Mouse (Mus musculus) stomach, embryonic 15.5 days (tissue): ENCODE measurements around the gene Efnb2. TPM values are rescaled to one million over a fixed set of nuclear protein-coding genes. Genes with fewer than 3 reads are reported as not detected.

Experiments used
- ATAC-seq: fragments of 200-750 bp; cut with Nextera tagmentation; 2 replicates; pipeline ENCODE4 v1.8.0; 2017; ENCODE audit warnings: low read depth, moderate number of reproducible peaks, moderate TSS enrichment; ENCODE audit not compliant: insufficient read depth, low FRiP score
- H3K27ac ChIP-seq: fragments of 300-500 bp; sonication (generic); 2 replicates; pipeline ENCODE4 v1.5.1; 2015; ENCODE audit warnings: mild to moderate bottlenecking, inconsistent platforms
- H3K27me3 ChIP-seq: fragments of 300-500 bp; sonication (generic); replicated peaks from 2 replicates; pipeline ENCODE4 v1.6.1; 2015; ENCODE audit warnings: inconsistent platforms
- H3K36me3 ChIP-seq: fragments of 300-500 bp; sonication (generic); 2 replicates; pipeline ENCODE4 v1.6.1; 2015; ENCODE audit warnings: inconsistent platforms
- H3K4me1 ChIP-seq: fragments of 300-500 bp; sonication (generic); 2 replicates; pipeline ENCODE4 v1.6.1; 2015; ENCODE audit warnings: inconsistent platforms
- H3K4me2 ChIP-seq: fragments of 300-500 bp; sonication (generic); 2 replicates; pipeline ENCODE4 v1.6.1; 2015; ENCODE audit warnings: mild to moderate bottlenecking, inconsistent platforms
- H3K4me3 ChIP-seq: fragments of 300-500 bp; sonication (generic); replicated peaks from 2 replicates; pipeline ENCODE4 v1.5.1; 2015; ENCODE audit warnings: inconsistent platforms
- H3K9ac ChIP-seq: fragments of 300-500 bp; sonication (generic); 2 replicates; pipeline ENCODE4 v1.6.1; 2015; ENCODE audit warnings: inconsistent platforms
- H3K9me3 ChIP-seq: fragments of 300-500 bp; sonication (generic); 2 replicates; pipeline ENCODE4 v1.6.1; 2016; ENCODE audit warnings: inconsistent platforms
- WGBS: fragments of 180-500 bp; shearing (Covaris S2); methylation state at CpG from one replicate; pipeline ENCODE4 v1.1.7; 2015; 5-methylcytosine and 5-hydroxymethylcytosine counted together
- polyA plus RNA-seq: library from polyadenylated mRNA; unstranded; fragments of >200 nt; fragmentation: Nextera tagmentation; extraction: Ambion mirVana; gene quantifications from 2 replicates; pipeline ENCODE4 v1.2.1, GENCODE M21; 2015

Gene Efnb2
- polyA plus RNA-seq, 1 experiment from 2014 or later = 15.6 TPM

DNA sequence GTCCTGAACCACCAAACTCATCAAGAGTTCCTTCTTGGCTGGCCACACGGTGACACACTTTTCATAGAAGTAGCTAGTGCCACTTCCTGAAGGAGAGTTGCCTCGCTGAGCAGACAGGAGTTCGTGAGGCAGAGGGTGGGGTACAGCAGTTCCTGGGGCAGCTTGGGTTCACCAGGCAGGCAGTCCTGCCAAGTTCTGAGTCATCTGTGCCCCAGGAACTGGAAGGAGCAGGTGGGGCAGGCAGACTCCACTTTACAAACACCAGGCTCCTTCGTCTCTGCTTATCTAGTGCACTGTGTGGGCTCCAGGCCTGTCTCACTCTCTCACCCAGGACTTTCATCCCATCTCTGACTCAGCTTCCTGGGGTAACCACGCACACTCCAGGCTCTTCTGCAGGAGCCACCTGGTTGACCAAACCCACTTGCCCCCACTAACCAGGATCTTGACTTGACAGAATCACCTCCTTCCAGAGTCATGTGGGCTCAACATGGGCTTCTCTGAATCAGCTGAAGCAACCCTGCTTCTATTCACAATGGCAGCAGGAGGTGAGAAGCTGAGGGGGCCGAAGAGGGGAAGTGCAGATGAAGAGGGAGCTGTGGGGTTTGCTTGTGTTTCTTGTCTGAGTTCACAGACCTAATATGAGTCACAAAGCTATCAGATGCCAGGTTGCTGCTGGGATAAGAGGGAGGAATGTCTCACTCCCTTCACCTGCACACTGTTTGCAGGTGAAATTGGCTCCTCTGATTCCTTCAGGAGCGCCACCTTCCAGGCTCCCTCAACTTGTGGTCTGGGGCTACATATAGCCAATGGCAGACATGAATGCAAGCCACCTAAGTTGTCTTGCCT lies 58.2 kb downstream of the Efnb2 start:
- Histone ChIP-seq H3K9ac (no peak overlapping the region), H3K4me3 (no peak overlapping the region), H3K4me1 (peaks cover under 1% of the 10 kb centered on the region; the same call in 1 of the 2 replicates), H3K27ac (peak overlapping the region; percentile 70), H3K36me3 (no peaks in the 10 kb centered on the region), H3K27me3 (no peaks in the 10 kb centered on the region), H3K4me2 (no peak overlapping the region), H3K9me3 (no peaks in the 10 kb centered on the region)
- ATAC-seq = peak; percentile 92
- 46% methylated on average over 7 of the region's 7 CpGs for WGBS

DNA sequence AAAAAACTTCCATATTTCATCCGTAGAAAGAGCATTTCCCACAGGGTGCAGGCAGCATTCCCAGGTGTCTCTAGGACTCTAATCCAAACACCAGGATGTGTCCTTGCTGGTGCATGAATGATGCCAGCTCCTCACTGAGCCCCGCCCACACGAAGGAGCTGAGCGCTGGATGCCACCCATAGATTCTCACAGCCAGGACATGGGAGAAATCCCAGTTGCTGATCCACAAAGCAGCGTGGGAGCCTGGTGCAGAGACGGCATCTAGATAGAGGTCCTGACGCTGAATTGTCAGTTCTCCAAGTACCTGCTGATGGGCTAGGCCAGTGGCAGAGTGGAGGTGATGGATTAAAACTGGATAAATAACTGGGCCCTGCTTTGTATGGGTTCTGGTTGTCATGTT lies 61.1 kb downstream of the Efnb2 start:
- no peak overlapping the region for H3K9ac ChIP-seq
- H3K4me3 ChIP-seq = no peak overlapping the region
- 83% methylated on average over 7 of the region's 7 CpGs for WGBS
- H3K9me3 ChIP-seq = no peaks in the 10 kb centered on the region
- no peak overlapping the region for H3K4me2 ChIP-seq
- H3K27me3 ChIP-seq = no peaks in the 10 kb centered on the region
- H3K4me1 ChIP-seq = peaks cover 7% of the 10 kb centered on the region; the same call in 1 of the 2 replicates
- H3K27ac ChIP-seq = no peak overlapping the region
- no peak for ATAC-seq
- no peaks in the 10 kb centered on the region for H3K36me3 ChIP-seq

DNA sequence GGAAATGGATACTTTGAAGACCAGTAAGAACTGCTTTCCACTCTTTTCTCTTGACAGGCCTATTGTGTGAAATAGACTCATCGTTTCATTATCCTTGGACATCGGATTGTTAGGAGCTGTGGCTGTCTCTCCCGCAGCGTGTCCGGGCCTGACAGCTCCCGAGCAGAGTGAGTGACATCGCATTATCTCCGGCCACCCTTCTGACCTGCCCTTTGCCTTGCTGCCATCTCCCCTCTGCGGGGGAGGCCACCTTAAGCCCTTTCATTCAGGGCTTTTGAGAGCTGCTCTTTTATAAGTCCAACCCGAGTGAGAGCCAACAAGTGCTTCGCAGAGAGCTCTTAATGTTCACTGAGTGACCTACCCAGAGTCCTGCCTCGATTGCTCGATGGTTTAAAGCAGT lies 63.6 kb downstream of the Efnb2 start:
- Histone ChIP-seq H3K36me3 (no peaks in the 10 kb centered on the region), H3K4me2 (no peak overlapping the region), H3K9me3 (no peaks in the 10 kb centered on the region), H3K9ac (no peak overlapping the region), H3K4me3 (no peak overlapping the region), H3K4me1 (peaks cover 7% of the 10 kb centered on the region; the same call in 1 of the 2 replicates), H3K27ac (no peak overlapping the region), H3K27me3 (no peaks in the 10 kb centered on the region)
- ATAC-seq = no peak
- WGBS = 43% methylated on average over 13 of the region's 13 CpGs

DNA sequence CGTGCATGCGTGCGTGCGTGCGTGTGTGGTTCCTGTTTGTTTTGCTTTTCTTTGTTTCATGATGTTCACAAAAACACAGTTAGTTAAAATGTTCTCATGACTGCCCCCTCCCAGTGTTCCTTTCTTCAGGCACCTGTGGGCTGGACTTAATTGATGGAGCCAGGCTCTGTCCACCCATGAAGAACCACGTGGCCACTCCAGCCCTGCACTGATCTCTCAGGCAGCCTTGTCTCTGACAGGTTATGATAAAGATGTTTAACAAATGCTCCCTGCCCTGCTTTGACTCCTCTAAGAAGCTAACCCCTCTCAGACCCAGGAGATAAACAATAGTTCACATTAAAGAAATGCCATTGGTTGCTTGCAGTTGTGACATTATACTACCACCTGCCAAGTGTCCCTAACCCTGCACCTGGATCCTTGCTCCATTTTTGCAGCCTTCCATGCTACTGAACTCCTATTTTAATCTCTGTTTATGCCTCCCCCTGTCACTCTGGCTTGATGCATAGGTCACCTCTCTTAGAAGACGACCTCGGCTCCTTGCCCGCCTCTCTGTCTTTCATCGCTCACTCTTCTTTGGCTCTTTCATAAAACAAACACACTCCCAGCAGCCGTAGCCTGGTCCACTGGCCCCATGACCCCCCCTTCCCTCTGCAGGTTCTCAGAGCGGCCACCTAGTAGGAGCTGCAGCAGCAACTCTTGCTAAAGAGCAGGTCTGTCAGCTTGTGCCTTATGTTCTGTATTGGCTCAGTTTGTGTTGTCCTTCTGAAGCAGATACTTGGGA lies 65.0 kb downstream of the Efnb2 start:
- WGBS = 34% methylated on average over 12 of the region's 12 CpGs
- H3K9ac ChIP-seq = no peak overlapping the region

DNA sequence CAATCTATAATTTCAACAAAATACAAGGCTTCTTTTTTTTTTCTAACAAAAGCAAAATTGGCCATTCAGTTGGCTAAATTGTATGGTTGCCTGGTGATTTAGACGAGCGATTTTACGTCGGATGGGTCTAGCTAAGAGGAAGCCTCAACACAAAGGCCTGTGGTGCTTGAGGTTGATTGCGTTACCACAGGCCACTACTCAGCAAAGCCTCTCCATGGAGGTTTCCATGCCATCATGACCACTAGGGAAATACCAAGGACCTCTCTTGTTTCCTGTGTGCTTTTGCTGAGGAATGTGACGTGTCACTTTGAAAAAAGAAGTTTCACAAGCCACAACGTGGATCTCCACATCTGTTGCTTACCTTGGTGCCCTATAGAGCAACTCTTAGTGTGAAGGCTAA lies 67.2 kb downstream of the Efnb2 start:
- Histone ChIP-seq H3K4me1 (peaks cover 7% of the 10 kb centered on the region; the same call in 1 of the 2 replicates), H3K4me2 (no peak overlapping the region), H3K27me3 (no peaks in the 10 kb centered on the region), H3K9me3 (no peaks in the 10 kb centered on the region), H3K4me3 (no peak overlapping the region), H3K36me3 (no peaks in the 10 kb centered on the region), H3K9ac (no peak overlapping the region), H3K27ac (no peak overlapping the region)
- no peak for ATAC-seq
- 82% methylated on average over 7 of the region's 7 CpGs for WGBS

More for the DNA sequence above, 65.0 kb downstream of the Efnb2 start:
- ATAC-seq = peak; percentile 71; the same call in 1 of the 2 replicates
- H3K27me3 ChIP-seq = no peaks in the 10 kb centered on the region
- H3K4me1 ChIP-seq = peaks cover 7% of the 10 kb centered on the region; the same call in 1 of the 2 replicates
- no peaks in the 10 kb centered on the region for H3K9me3 ChIP-seq
- H3K4me2 ChIP-seq = no peak overlapping the region
- H3K36me3 ChIP-seq = no peaks in the 10 kb centered on the region
- H3K4me3 ChIP-seq = no peak overlapping the region
- H3K27ac ChIP-seq = no peak overlapping the region

DNA sequence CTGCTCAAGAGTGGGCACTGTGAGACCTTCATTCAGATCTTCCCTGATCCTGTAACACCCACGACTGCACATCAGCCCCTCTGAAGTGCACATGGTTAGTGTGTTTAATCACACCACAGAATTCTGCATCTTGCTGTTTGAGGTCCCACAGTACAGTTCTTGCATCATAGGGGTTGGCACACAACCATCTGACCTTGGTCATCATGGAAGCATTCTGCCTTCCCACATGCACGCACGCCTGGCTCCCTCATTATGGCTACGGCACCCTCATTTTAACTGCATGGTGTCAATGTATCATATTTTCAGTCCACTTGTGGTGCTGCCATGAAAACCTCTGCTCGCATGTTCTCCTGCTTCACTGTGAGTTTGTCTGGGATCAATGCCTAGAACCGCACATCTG lies 67.7 kb downstream of the Efnb2 start:
- Histone ChIP-seq H3K27ac (no peak overlapping the region), H3K4me2 (no peak overlapping the region), H3K27me3 (no peaks in the 10 kb centered on the region), H3K4me1 (peaks cover 7% of the 10 kb centered on the region; the same call in 1 of the 2 replicates), H3K4me3 (no peak overlapping the region), H3K9ac (no peak overlapping the region), H3K36me3 (no peaks in the 10 kb centered on the region), H3K9me3 (no peaks in the 10 kb centered on the region)
- ATAC-seq = no peak
- 95% methylated on average over 6 of the region's 6 CpGs for WGBS

DNA sequence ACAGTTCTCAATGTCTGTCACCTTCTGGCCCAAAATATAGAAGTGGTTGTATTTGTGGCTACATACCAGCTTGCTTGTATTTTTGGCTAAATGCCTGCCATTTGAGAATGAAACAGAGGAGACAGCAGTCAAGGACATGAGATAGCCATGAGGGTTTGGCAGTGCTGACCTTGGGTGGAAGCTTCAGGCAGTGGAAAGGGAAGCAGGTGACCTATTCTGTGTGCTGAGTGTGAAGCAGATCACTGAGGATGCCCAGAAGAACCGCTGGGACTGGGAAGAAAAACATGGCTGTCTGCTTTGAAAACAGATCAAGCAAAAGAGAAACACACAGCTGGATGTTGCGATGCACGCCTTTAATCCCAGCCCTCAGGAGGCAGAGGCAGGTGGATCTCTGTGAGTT lies 68.7 kb downstream of the Efnb2 start:
- no peak overlapping the region for H3K27ac ChIP-seq
- no peaks in the 10 kb centered on the region for H3K9me3 ChIP-seq
- H3K27me3 ChIP-seq = no peaks in the 10 kb centered on the region
- ATAC-seq = no peak
- no peak overlapping the region for H3K4me2 ChIP-seq
- H3K4me1 ChIP-seq = peaks cover 3% of the 10 kb centered on the region; the same call in 1 of the 2 replicates
- H3K36me3 ChIP-seq = no peaks in the 10 kb centered on the region
- H3K4me3 ChIP-seq = no peak overlapping the region
- WGBS = 93% methylated on average over 3 of the region's 3 CpGs
- H3K9ac ChIP-seq = no peak overlapping the region

DNA sequence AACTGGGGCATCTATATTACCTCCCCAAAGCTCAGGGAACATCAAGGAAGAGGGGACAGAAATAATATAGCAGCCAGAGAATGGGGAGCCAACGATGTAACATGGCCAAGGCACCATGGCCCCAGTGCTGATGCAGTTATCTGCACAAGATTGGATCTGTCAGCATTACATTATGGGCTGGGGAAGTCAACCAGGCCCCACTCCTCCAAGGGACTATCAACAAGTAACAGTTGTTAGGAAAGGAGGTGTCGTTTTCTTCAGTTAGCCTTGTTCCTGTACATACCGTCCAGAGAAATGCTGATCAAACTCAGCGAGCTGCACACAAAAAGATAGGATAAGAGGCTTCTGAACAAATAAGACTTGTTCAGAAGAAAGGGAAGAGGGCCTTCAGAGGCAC lies 77.1 kb downstream of the Efnb2 start:
- Histone ChIP-seq H3K9me3 (no peaks in the 10 kb centered on the region), H3K36me3 (no peaks in the 10 kb centered on the region), H3K4me2 (no peak overlapping the region), H3K27ac (no peak overlapping the region), H3K9ac (no peak overlapping the region), H3K4me1 (no peaks in the 10 kb centered on the region), H3K27me3 (no peaks in the 10 kb centered on the region), H3K4me3 (no peak overlapping the region)
- WGBS = 85% methylated on average over 4 of the region's 4 CpGs
- no peak for ATAC-seq

DNA sequence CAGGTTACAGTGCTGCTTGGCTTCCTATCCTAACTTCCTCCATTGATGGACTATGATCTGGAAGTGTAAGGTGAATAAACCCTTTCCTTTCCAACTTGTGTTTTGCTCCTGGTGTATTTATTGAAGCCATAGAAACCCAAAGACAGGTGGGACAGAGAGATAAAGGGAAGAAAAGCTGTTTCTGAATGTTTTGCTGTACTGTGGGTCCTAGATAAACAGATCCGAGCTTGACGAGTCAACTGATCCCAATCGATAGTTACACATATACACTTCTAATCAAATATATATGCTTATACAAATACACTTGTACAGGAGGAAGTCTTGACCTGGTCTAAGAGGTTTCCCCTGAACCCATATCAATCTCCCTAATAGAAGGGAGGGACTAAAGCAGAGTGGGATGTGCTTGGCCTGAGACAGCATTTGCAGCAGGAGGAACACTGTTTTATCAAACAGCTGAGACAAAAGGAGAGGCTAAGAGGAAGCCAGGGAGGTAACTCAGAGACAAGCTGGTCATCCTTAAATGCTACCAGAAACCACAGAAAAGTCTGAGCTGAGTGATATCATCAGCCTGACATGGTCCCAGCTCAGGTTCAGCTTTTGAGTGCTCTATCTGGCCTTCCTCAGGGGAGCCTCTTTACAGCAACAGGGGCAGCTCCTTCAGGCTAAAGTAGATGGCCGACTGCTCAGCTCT lies 77.6 kb downstream of the Efnb2 start:
- H3K4me2 ChIP-seq = no peak overlapping the region
- H3K27ac ChIP-seq = no peak overlapping the region
- no peaks in the 10 kb centered on the region for H3K4me1 ChIP-seq
- no peak overlapping the region for H3K9ac ChIP-seq
- 74% methylated on average over 4 of the region's 4 CpGs for WGBS
- H3K9me3 ChIP-seq = no peaks in the 10 kb centered on the region
- no peak overlapping the region for H3K4me3 ChIP-seq
- no peaks in the 10 kb centered on the region for H3K36me3 ChIP-seq
- H3K27me3 ChIP-seq = no peaks in the 10 kb centered on the region
- ATAC-seq = no peak

DNA sequence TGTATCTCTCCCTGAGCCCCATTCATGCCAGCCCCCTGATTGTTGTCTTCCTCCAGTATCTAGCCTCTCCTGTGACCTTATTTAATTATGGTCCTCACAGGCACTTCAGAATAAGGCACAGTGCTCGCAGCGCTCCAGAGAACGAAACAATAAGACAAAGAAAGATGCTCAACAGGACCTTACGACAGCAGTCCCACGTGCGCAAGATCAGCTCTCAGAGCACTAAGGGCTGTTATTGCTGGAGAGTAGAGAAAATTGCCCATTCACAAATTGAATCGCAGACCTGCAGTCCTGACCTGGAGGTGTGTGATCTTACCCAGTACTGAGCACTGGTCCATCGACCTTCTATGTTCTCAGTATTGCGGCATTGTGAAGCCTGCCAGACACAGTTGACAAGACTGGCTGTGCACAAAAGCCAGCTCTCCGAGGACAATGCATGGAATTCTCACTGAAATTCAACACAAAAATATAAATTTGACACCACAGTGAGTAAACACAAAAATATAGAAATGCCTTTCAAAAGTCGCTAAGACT lies 83.2 kb downstream of the Efnb2 start:
- Histone ChIP-seq H3K27me3 (no peaks in the 10 kb centered on the region), H3K27ac (no peak overlapping the region), H3K9ac (no peak overlapping the region), H3K4me2 (no peak overlapping the region), H3K4me1 (no peaks in the 10 kb centered on the region), H3K36me3 (no peaks in the 10 kb centered on the region), H3K9me3 (no peaks in the 10 kb centered on the region), H3K4me3 (no peak overlapping the region)
- WGBS = 80% methylated on average over 11 of the region's 11 CpGs
- no peak for ATAC-seq

DNA sequence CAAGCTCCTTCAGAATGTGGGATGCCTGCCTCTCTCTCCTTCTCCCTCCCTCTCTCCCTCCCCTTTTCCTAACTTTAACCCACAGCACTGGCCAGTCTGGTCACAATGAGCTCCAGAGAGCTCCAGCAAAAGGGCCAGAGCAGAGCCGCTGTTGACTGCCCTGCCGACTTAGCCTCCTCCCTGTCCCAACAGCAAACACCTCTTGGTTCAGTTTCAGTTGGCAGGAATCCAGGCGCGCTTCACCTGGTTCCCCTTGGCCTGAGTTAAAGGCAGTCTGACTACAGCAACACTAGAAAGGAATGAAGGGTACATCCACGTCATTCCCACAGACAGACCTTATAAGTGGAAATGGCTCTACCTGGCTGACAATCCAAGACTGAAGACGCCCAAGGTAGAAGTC lies 84.2 kb downstream of the Efnb2 start:
- WGBS = 80% methylated on average over 6 of the region's 6 CpGs
- Histone ChIP-seq H3K27ac (no peak overlapping the region), H3K4me2 (no peak overlapping the region), H3K9ac (no peak overlapping the region), H3K4me3 (no peak overlapping the region), H3K4me1 (no peaks in the 10 kb centered on the region; the same call in 1 of the 2 replicates), H3K27me3 (no peaks in the 10 kb centered on the region), H3K36me3 (no peaks in the 10 kb centered on the region), H3K9me3 (no peaks in the 10 kb centered on the region)
- ATAC-seq = peak; percentile 48; the same call in 1 of the 2 replicates
